Mouse (Mus musculus) NIH3T3 (cell line): ENCODE measurements around the gene Mrfap1.
A peak's percentile ranks its signal among the peaks of the same experiment; 100 is the strongest.

Experiments used
- DNase-seq: peaks from one replicate; pipeline ENCODE4 v3.0.0-alpha.2; 2012; ENCODE audit warnings: low read depth

The Mrfap1 gene

GRCm38 (mm10) chr5:36796296-36797014, at the start of gene Mrfap1:
Gene Mrfap1 (minus strand): TSS chr5:36796772.
- peak; percentile 98 for DNase-seq

GRCm38 (mm10) chr5:36844490-36844889, 47.9 kb upstream of the Mrfap1 start:
- DNase-seq: no peak

- peak; percentile 80 for DNase-seq
These were observed 45.1 kb upstream of the Mrfap1 start for GRCm38 (mm10) chr5:36841701-36842100.

GRCm38 (mm10) chr5:36840092-36840491, 43.5 kb upstream of the Mrfap1 start:
- no peak for DNase-seq

- DNase-seq: no peak
These were observed 43.0 kb upstream of the Mrfap1 start for GRCm38 (mm10) chr5:36839602-36840001.

GRCm38 (mm10) chr5:36839032-36839431, 42.5 kb upstream of the Mrfap1 start:
- DNase-seq: peak; percentile 19

- peak; percentile 89 for DNase-seq
These were observed 39.4 kb upstream of the Mrfap1 start for GRCm38 (mm10) chr5:36835933-36836332.

GRCm38 (mm10) chr5:36831272-36831671, 34.7 kb upstream of the Mrfap1 start:
- no peak for DNase-seq

- DNase-seq: peak; percentile 97
These were observed 33.6 kb upstream of the Mrfap1 start, which contains the start of gene Man2b2 for GRCm38 (mm10) chr5:36829913-36830879. Gene Man2b2 (minus strand): TSS chr5:36830653.

- DNase-seq: no peak
These were observed 32.5 kb upstream of the Mrfap1 start for GRCm38 (mm10) chr5:36829098-36829497.

GRCm38 (mm10) chr5:36822907-36823306, 26.3 kb upstream of the Mrfap1 start:
- DNase-seq: no peak

GRCm38 (mm10) chr5:36820142-36820541, 23.6 kb upstream of the Mrfap1 start:
- DNase-seq: peak; percentile 80

- DNase-seq: no peak
These were observed 23.2 kb upstream of the Mrfap1 start for GRCm38 (mm10) chr5:36819742-36820141.

GRCm38 (mm10) chr5:36817738-36818137, 21.2 kb upstream of the Mrfap1 start:
- peak; percentile 13 for DNase-seq

GRCm38 (mm10) chr5:36814554-36814953, 18.0 kb upstream of the Mrfap1 start:
- DNase-seq: no peak

GRCm38 (mm10) chr5:36811413-36811812, 14.8 kb upstream of the Mrfap1 start:
- DNase-seq: peak; percentile 85

GRCm38 (mm10) chr5:36810634-36811033, 14.1 kb upstream of the Mrfap1 start:
- no peak for DNase-seq

- DNase-seq: no peak
These were observed 12.6 kb upstream of the Mrfap1 start for GRCm38 (mm10) chr5:36809123-36809522.

- no peak for DNase-seq
These were observed 10.5 kb upstream of the Mrfap1 start for GRCm38 (mm10) chr5:36807106-36807505.

- peak; percentile 80 for DNase-seq
These were observed 719 bp upstream of the Mrfap1 start for GRCm38 (mm10) chr5:36797291-36797690.

- peak; percentile 87 for DNase-seq
These were observed 801 bp downstream of the Mrfap1 start for GRCm38 (mm10) chr5:36795647-36796295.

GRCm38 (mm10) chr5:36791861-36792260, 4.7 kb downstream of the Mrfap1 start:
- DNase-seq: no peak
